8 mouse cellular contexts compared by ENCODE assay signal in genomic region chr12:71438254-71438653, GRCm38 (mm10).
DNase-seq lines count a peak whose midpoint lies in the region; ATAC-seq and TF ChIP-seq lines count a peak whose summit lies in the region.

No protein-coding gene starts in this region.

- no peak overlapping the region for H3ac ChIP-seq in C2C12 (ENCODE audit: control insufficient read depth, insufficient read length, low read depth)

- no peak for ATAC-seq in forebrain, postnatal 0 days
- ATAC-seq in forebrain, embryonic 16.5 days, result no peak
- peak; percentile 86 for ATAC-seq in granulocyte monocyte progenitor cell, adult 5-6 weeks (replicated peaks; ENCODE audit: poor library complexity, severe bottlenecking)
- ATAC-seq in megakaryocyte-erythroid progenitor cell, adult 5-6 weeks (replicated peaks; ENCODE audit: low FRiP score, low TSS enrichment, poor library complexity, severe bottlenecking), result 0 out of 2 replicates have a peak, but pooled peaks have one; percentile 44

- H3K79me2 ChIP-seq in C2C12 (ENCODE audit: control insufficient read depth, insufficient read depth), result no peaks in the 10 kb centered on the region

- H3K27ac ChIP-seq in forebrain, postnatal 0 days (ENCODE audit: low read depth, low read length), result no peak overlapping the region
- no peak overlapping the region for H3K27ac ChIP-seq in forebrain, embryonic 16.5 days (ENCODE audit: low read length)

- H3K4me1 ChIP-seq in forebrain, postnatal 0 days (ENCODE audit: insufficient read depth), result no peaks in the 10 kb centered on the region
- peaks cover 5% of the 10 kb centered on the region; the same call in 1 of the 2 replicates for H3K4me1 ChIP-seq in forebrain, embryonic 16.5 days (replicated peaks; ENCODE audit: control insufficient read depth, insufficient read depth, low read length)

- DNase-seq in forebrain, postnatal 0 days, result no peak
- DNase-seq in kidney, postnatal 10 days, result peak; percentile 83
- DNase-seq in spleen, adult 12 weeks (ENCODE audit: low spot score), result no peak
- no peak for DNase-seq in urinary bladder, adult 2 months (ENCODE audit: low spot score)

- no peaks in the 10 kb centered on the region for H3K79me3 ChIP-seq in C2C12 (ENCODE audit: low read depth)

- no peak overlapping the region for H3K9ac ChIP-seq in forebrain, postnatal 0 days
- H3K9ac ChIP-seq in forebrain, embryonic 16.5 days (replicated peaks; ENCODE audit: low read depth, low read length), result no peak overlapping the region

- 0 out of 2 replicates have a peak, but pooled peaks have one; percentile 2 for TF ChIP-seq CTCF in forebrain, postnatal 0 days (IDR thresholded peaks at IDR 0.05; ENCODE audit: low read depth)
- TF ChIP-seq CTCF in C2C12 (IDR thresholded peaks at IDR 0.05; ENCODE audit: control insufficient read depth, insufficient read depth, insufficient read length), result no peak

- 66% methylated on average over 6 of the region's 6 CpGs for WGBS in forebrain, postnatal 0 days
- 73% methylated on average over 6 of the region's 6 CpGs for WGBS in forebrain, embryonic 16.5 days

- no peak overlapping the region for H3K4me3 ChIP-seq in forebrain, postnatal 0 days (ENCODE audit: low read depth, low read length)
- no peak overlapping the region for H3K4me3 ChIP-seq in forebrain, embryonic 16.5 days (replicated peaks; ENCODE audit: low read length)
- H3K4me3 ChIP-seq in C2C12 (ENCODE audit: insufficient read depth, poor library complexity, severe bottlenecking), result no peak overlapping the region

- no peaks in the 10 kb centered on the region for H3K36me3 ChIP-seq in forebrain, postnatal 0 days (ENCODE audit: insufficient read depth)
- H3K36me3 ChIP-seq in forebrain, embryonic 16.5 days (ENCODE audit: control insufficient read depth, insufficient read depth), result no peaks in the 10 kb centered on the region
- H3K36me3 ChIP-seq in C2C12 (ENCODE audit: control insufficient read depth, insufficient read depth), result no peaks in the 10 kb centered on the region

- H3K27me3 ChIP-seq in forebrain, postnatal 0 days (ENCODE audit: insufficient read depth, low read length), result no peaks in the 10 kb centered on the region
- no peaks in the 10 kb centered on the region for H3K27me3 ChIP-seq in forebrain, embryonic 16.5 days (replicated peaks; ENCODE audit: control insufficient read depth, insufficient read depth, low read length)
- H3K27me3 ChIP-seq in C2C12 (ENCODE audit: control insufficient read depth, insufficient read depth, insufficient read length), result no peaks in the 10 kb centered on the region

- H3K4me2 ChIP-seq in forebrain, postnatal 0 days (ENCODE audit: low read depth), result no peak overlapping the region
- no peak overlapping the region for H3K4me2 ChIP-seq in forebrain, embryonic 16.5 days (ENCODE audit: low read length)

- H3K9me3 ChIP-seq in forebrain, postnatal 0 days (ENCODE audit: low read length), result no peaks in the 10 kb centered on the region
- no peaks in the 10 kb centered on the region for H3K9me3 ChIP-seq in forebrain, embryonic 16.5 days (ENCODE audit: control insufficient read depth, low read length)

TF ChIP-seq in C2C12, 6 proteins besides CTCF, POLR2A, EP300 and RAD21:
- no peak for TF ChIP-seq MYOG (IDR thresholded peaks at IDR 0.05; ENCODE audit: control insufficient read depth, extremely low read depth, insufficient read length)
- no peak for TF ChIP-seq MYOD1 (IDR thresholded peaks at IDR 0.05; ENCODE audit: control insufficient read depth, insufficient read length, low read depth)
- TF ChIP-seq MAX (IDR thresholded peaks at IDR 0.05), result no peak
- no peak for TF ChIP-seq USF1 (IDR thresholded peaks at IDR 0.05; ENCODE audit: low read depth)
- TF ChIP-seq FOSL1 (IDR thresholded peaks at IDR 0.05; ENCODE audit: insufficient read depth, low read length, poor library complexity, severe bottlenecking), result no peak
- TF ChIP-seq CEBPB (IDR thresholded peaks at IDR 0.05; ENCODE audit: low read depth), result peak; percentile 52
TF ChIP-seq in C2C12: peak in this region for 1.

Comparison
In these comparisons a context has a peak if more than half of its experiments do, and no peak if none do; other contexts are left out.
1. ATAC-seq: peak in granulocyte monocyte progenitor cell, adult 5-6 weeks (single experiment) and megakaryocyte-erythroid progenitor cell, adult 5-6 weeks (single experiment); none in forebrain, postnatal 0 days (single experiment) and forebrain, embryonic 16.5 days (single experiment).